Mouse (Mus musculus) midbrain, embryonic 12.5 days (tissue): ENCODE measurements at regions not wholly inside any gene's neighbourhood (a gene's known extent, or its start where the extent isn't known, plus 50 kb on each side); places are given as distances from the start of the nearest gene placed in this dataset.

Source experiments
- ATAC-seq: fragments of 200-750 bp; cut with Nextera tagmentation; 2 replicates; pipeline ENCODE4 v1.8.0; 2017; ENCODE audit warnings: low read depth, moderate TSS enrichment, moderate library complexity; ENCODE audit not compliant: low FRiP score
- H3K27ac ChIP-seq: fragments of 300-500 bp; sonication (generic); replicated peaks from 2 replicates; pipeline ENCODE4 v1.5.1; 2016; ENCODE audit warnings: mild to moderate bottlenecking
- H3K27me3 ChIP-seq: fragments of 300-500 bp; sonication (generic); 2 replicates; pipeline ENCODE4 v1.6.1; 2016; ENCODE audit warnings: mild to moderate bottlenecking
- H3K36me3 ChIP-seq: fragments of 300-500 bp; sonication (generic); 2 replicates; pipeline ENCODE4 v1.6.1; 2016
- H3K4me1 ChIP-seq: fragments of 300-500 bp; sonication (generic); 2 replicates; pipeline ENCODE4 v1.6.1; 2016
- H3K4me2 ChIP-seq: fragments of 300-500 bp; sonication (generic); replicated peaks from 2 replicates; pipeline ENCODE4 v1.6.1; 2016; ENCODE audit warnings: mild to moderate bottlenecking, moderate library complexity
- H3K4me3 ChIP-seq: fragments of 300-500 bp; sonication (generic); 2 replicates; pipeline ENCODE4 v1.5.1; 2016; ENCODE audit warnings: mild to moderate bottlenecking
- H3K9ac ChIP-seq: fragments of 300-500 bp; sonication (generic); replicated peaks from 2 replicates; pipeline ENCODE4 v1.6.1; 2016; ENCODE audit warnings: mild to moderate bottlenecking, moderate library complexity
- H3K9me3 ChIP-seq: fragments of 300-500 bp; sonication (generic); 2 replicates; pipeline ENCODE4 v1.6.1; 2016; ENCODE audit warnings: mild to moderate bottlenecking
- WGBS: fragments of 180-500 bp; shearing (Covaris S2); methylation state at CpG from one replicate; pipeline ENCODE4 v1.1.7; 2016; 5-methylcytosine and 5-hydroxymethylcytosine counted together

GRCm38 (mm10) chr9:47322293-47322692 is 207.7 kb upstream of the Cadm1 start:
- WGBS: 80% methylated on average over 5 of the region's 5 CpGs
- Histone ChIP-seq H3K27ac (no peak overlapping the region), H3K27me3 (peaks cover 19% of the 10 kb centered on the region; the same call in 1 of the 2 replicates), H3K4me2 (no peak overlapping the region), H3K4me1 (no peaks in the 10 kb centered on the region; the same call in 1 of the 2 replicates), H3K4me3 (no peak overlapping the region), H3K9me3 (no peaks in the 10 kb centered on the region), H3K36me3 (no peaks in the 10 kb centered on the region), H3K9ac (no peak overlapping the region)
- ATAC-seq: no peak

- H3K27me3 ChIP-seq: peaks cover 19% of the 10 kb centered on the region; the same call in 1 of the 2 replicates
- no peak overlapping the region for H3K4me2 ChIP-seq
- H3K27ac ChIP-seq: no peak overlapping the region
- WGBS: 72% methylated on average over 5 of the region's 5 CpGs
- no peaks in the 10 kb centered on the region for H3K36me3 ChIP-seq
- ATAC-seq: no peak
- H3K9ac ChIP-seq: no peak overlapping the region
- H3K4me3 ChIP-seq: no peak overlapping the region
- H3K4me1 ChIP-seq: no peaks in the 10 kb centered on the region; the same call in 1 of the 2 replicates
- H3K9me3 ChIP-seq: no peaks in the 10 kb centered on the region
Observed at GRCm38 (mm10) chr9:47323051-47323450, 206.9 kb upstream of the Cadm1 start.

GRCm38 (mm10) chr9:47327575-47327974 is 202.4 kb upstream of the Cadm1 start:
- 97% methylated on average over 2 of the region's 2 CpGs for WGBS
- H3K9ac ChIP-seq: no peak overlapping the region
- no peak overlapping the region for H3K4me3 ChIP-seq
- no peak overlapping the region for H3K4me2 ChIP-seq
- H3K4me1 ChIP-seq: no peaks in the 10 kb centered on the region; the same call in 1 of the 2 replicates
- peak; percentile 41; the same call in 1 of the 2 replicates for ATAC-seq
- H3K27me3 ChIP-seq: peaks cover 15% of the 10 kb centered on the region; the same call in 1 of the 2 replicates
- H3K36me3 ChIP-seq: no peaks in the 10 kb centered on the region
- H3K9me3 ChIP-seq: no peaks in the 10 kb centered on the region
- no peak overlapping the region for H3K27ac ChIP-seq

- ATAC-seq: no peak
- no peak overlapping the region for H3K9ac ChIP-seq
- WGBS: 72% methylated on average over 4 of the region's 4 CpGs
Observed at GRCm38 (mm10) chr9:47332929-47333328, 197.0 kb upstream of the Cadm1 start.

GRCm38 (mm10) chr9:47338221-47338620 is 191.8 kb upstream of the Cadm1 start:
- ATAC-seq: no peak
- H3K9ac ChIP-seq: no peak overlapping the region
- no peak overlapping the region for H3K4me3 ChIP-seq
- H3K27me3 ChIP-seq: peaks cover 4% of the 10 kb centered on the region; the same call in 1 of the 2 replicates
- no peak overlapping the region for H3K4me2 ChIP-seq
- 60% methylated on average over 4 of the region's 4 CpGs for WGBS
- H3K4me1 ChIP-seq: no peaks in the 10 kb centered on the region
- no peaks in the 10 kb centered on the region for H3K9me3 ChIP-seq
- H3K36me3 ChIP-seq: no peaks in the 10 kb centered on the region
- H3K27ac ChIP-seq: no peak overlapping the region

More at GRCm38 (mm10) chr9:47332929-47333328, 197.0 kb upstream of the Cadm1 start:
- no peak overlapping the region for H3K27ac ChIP-seq
- no peak overlapping the region for H3K4me2 ChIP-seq
- H3K36me3 ChIP-seq: no peaks in the 10 kb centered on the region
- H3K4me3 ChIP-seq: no peak overlapping the region
- no peaks in the 10 kb centered on the region for H3K9me3 ChIP-seq
- peaks cover 4% of the 10 kb centered on the region; the same call in 1 of the 2 replicates for H3K27me3 ChIP-seq
- no peaks in the 10 kb centered on the region for H3K4me1 ChIP-seq

- no peak for ATAC-seq
- H3K36me3 ChIP-seq: no peaks in the 10 kb centered on the region
- no peaks in the 10 kb centered on the region for H3K4me1 ChIP-seq
- H3K9me3 ChIP-seq: no peaks in the 10 kb centered on the region
- 0 out of 2 replicates have a peak, but pooled peaks cover 6% of the 10 kb centered on the region for H3K27me3 ChIP-seq
- H3K9ac ChIP-seq: no peak overlapping the region
- no peak overlapping the region for H3K27ac ChIP-seq
- 90% methylated on average over 2 of the region's 2 CpGs for WGBS
- no peak overlapping the region for H3K4me2 ChIP-seq
- no peak overlapping the region for H3K4me3 ChIP-seq
Observed at GRCm38 (mm10) chr9:47346527-47347111, 183.4 kb upstream of the Cadm1 start.

- 85% methylated on average over 5 of the region's 5 CpGs for WGBS
- Histone ChIP-seq H3K4me1 (peaks cover 12% of the 10 kb centered on the region), H3K36me3 (no peaks in the 10 kb centered on the region), H3K4me2 (no peak overlapping the region), H3K9me3 (no peaks in the 10 kb centered on the region), H3K4me3 (no peak overlapping the region), H3K27ac (no peak overlapping the region), H3K27me3 (peaks cover 26% of the 10 kb centered on the region), H3K9ac (no peak overlapping the region)
- ATAC-seq: no peak
Observed at GRCm38 (mm10) chr9:47350301-47350700, 179.7 kb upstream of the Cadm1 start.

- Histone ChIP-seq H3K9me3 (no peaks in the 10 kb centered on the region), H3K27ac (no peak overlapping the region), H3K4me2 (no peak overlapping the region), H3K9ac (no peak overlapping the region), H3K4me3 (no peak overlapping the region), H3K36me3 (no peaks in the 10 kb centered on the region), H3K4me1 (peaks cover 12% of the 10 kb centered on the region), H3K27me3 (peaks cover 26% of the 10 kb centered on the region)
- no peak for ATAC-seq
- WGBS: 86% methylated on average over 6 of the region's 6 CpGs
Observed at GRCm38 (mm10) chr9:47351036-47351435, 178.9 kb upstream of the Cadm1 start.

- peaks cover 31% of the 10 kb centered on the region for H3K27me3 ChIP-seq
- H3K4me3 ChIP-seq: no peak overlapping the region
- no peak overlapping the region for H3K27ac ChIP-seq
- 17% methylated on average over 2 of the region's 2 CpGs for WGBS
- no peaks in the 10 kb centered on the region for H3K36me3 ChIP-seq
- no peak overlapping the region for H3K9ac ChIP-seq
- no peaks in the 10 kb centered on the region for H3K9me3 ChIP-seq
- H3K4me2 ChIP-seq: no peak overlapping the region
- no peak for ATAC-seq
- H3K4me1 ChIP-seq: peaks cover 17% of the 10 kb centered on the region
Observed at GRCm38 (mm10) chr9:47353017-47353416, 177.0 kb upstream of the Cadm1 start.

- Histone ChIP-seq H3K27me3 (peaks cover 31% of the 10 kb centered on the region), H3K9me3 (no peaks in the 10 kb centered on the region), H3K4me1 (peaks cover 23% of the 10 kb centered on the region), H3K36me3 (no peaks in the 10 kb centered on the region), H3K4me2 (no peak overlapping the region), H3K4me3 (no peak overlapping the region), H3K9ac (no peak overlapping the region), H3K27ac (no peak overlapping the region)
- 77% methylated on average over 5 of the region's 5 CpGs for WGBS
- ATAC-seq: no peak
Observed at GRCm38 (mm10) chr9:47353972-47354371, 176.0 kb upstream of the Cadm1 start.

GRCm38 (mm10) chr9:47354423-47354822 is 175.6 kb upstream of the Cadm1 start:
- no peak overlapping the region for H3K4me2 ChIP-seq
- H3K9ac ChIP-seq: no peak overlapping the region
- no peaks in the 10 kb centered on the region for H3K36me3 ChIP-seq
- no peak overlapping the region for H3K4me3 ChIP-seq
- no peak for ATAC-seq
- 92% methylated on average over 2 of the region's 2 CpGs for WGBS
- peaks cover 23% of the 10 kb centered on the region for H3K4me1 ChIP-seq
- H3K9me3 ChIP-seq: no peaks in the 10 kb centered on the region
- peaks cover 33% of the 10 kb centered on the region for H3K27me3 ChIP-seq
- no peak overlapping the region for H3K27ac ChIP-seq

- H3K36me3 ChIP-seq: no peaks in the 10 kb centered on the region
- H3K9me3 ChIP-seq: no peaks in the 10 kb centered on the region
- peaks cover 35% of the 10 kb centered on the region for H3K27me3 ChIP-seq
- H3K4me3 ChIP-seq: no peak overlapping the region
- ATAC-seq: no peak
- H3K4me2 ChIP-seq: no peak overlapping the region
- H3K27ac ChIP-seq: no peak overlapping the region
- WGBS: 87% methylated on average over 9 of the region's 9 CpGs
- H3K4me1 ChIP-seq: peaks cover 23% of the 10 kb centered on the region
- no peak overlapping the region for H3K9ac ChIP-seq
Observed at GRCm38 (mm10) chr9:47354866-47355265, 175.1 kb upstream of the Cadm1 start.
